Mouse (Mus musculus): Measurements from ENCODE around the gene Als2.

DNA sequence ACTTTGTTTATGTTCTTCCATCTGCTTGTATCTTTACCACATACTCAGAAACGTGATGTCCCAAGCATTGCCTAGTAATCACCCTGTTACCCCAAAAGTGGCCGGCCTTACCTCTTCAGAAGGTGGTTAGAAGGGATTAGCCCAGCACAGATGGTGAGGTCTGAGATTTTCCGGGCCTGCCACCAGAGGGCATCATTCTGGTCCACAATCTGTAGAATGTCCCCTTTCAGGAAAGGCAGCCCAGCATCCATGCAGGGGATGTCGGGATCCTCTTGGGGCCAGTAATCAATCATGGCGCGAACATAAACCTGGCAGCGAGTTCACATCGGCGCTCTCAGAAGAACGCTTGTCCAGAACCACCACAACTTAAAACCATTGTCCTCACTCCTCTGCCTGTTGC lies 92.5 kb downstream of the Als2 start:
- TF ChIP-seq IRF4 (IDR thresholded peaks at IDR 0.05; ENCODE audit: low read depth, low read length), result no peak
- TF ChIP-seq CHD1 (IDR thresholded peaks at IDR 0.05; ENCODE audit: low read depth, low read length), result no peak
